Mouse (Mus musculus) brain, embryonic 14.5 days (tissue): ENCODE data around the gene Col20a1.

Source experiments
- CTCF ChIP-seq: fragments of 200-500 bp; IDR thresholded peaks from 2 replicates; pipeline ENCODE4 v1.5.1; 2012; ENCODE audit warnings: inconsistent platforms, mild to moderate bottlenecking, moderate library complexity, borderline replicate concordance; ENCODE audit not compliant: insufficient read depth, insufficient read length; ENCODE audit errors: extremely low read depth
- POLR2A ChIP-seq: fragments of 200-500 bp; IDR thresholded peaks from 2 replicates; pipeline ENCODE4 v1.6.1; 2012; ENCODE audit warnings: mild to moderate bottlenecking, inconsistent platforms, borderline replicate concordance; ENCODE audit not compliant: poor library complexity, insufficient read depth, insufficient read length, severe bottlenecking; ENCODE audit errors: extremely low read depth

DNA sequence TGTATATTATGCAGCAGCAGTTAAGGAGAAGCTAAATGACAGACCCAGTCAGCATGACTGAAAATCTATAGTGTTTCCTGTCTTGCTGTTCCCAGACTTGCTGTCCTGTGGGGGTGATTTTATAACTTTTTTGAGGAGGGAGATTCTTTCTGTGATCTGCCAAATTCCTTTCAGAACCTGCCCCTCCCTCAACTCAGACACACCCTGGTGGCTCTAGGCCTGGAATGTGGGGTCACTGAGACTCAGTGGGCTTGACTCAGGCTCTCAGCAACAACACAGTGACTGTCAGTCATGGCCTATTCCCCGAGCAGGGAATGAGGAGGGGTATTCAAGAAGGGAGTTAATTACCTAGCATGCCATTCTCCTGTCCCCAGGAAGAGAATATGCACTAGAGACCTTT, 36.4 kb upstream of the Col20a1 start:
- TF ChIP-seq CTCF (no peak), POLR2A (no peak)
